ENCODE assay signal across 11 mouse cellular contexts in genomic region chr17:73949498-73949897, GRCm38 (mm10). TPM values are rescaled to one million over a fixed set of nuclear protein-coding genes. Genes with fewer than 3 reads are reported as not detected.
DNase-seq lines count a peak whose midpoint lies in the region; ATAC-seq and TF ChIP-seq lines count a peak whose summit lies in the region.
"Had no signal": no experiment of that assay in that cellular context is flagged by ENCODE, and none has a peak within 500 bp of the region (broad histone marks: within the 10 kb centered on the region; RNA-seq: fewer than 3 reads in every experiment).

No protein-coding gene starts in this region.

- no peaks in the 10 kb centered on the region for H3K9me3 ChIP-seq in heart, embryonic 11.5 days (replicated peaks; ENCODE audit: control insufficient read depth, low read length)
- H3K9me3 ChIP-seq in neural tube, embryonic 14.5 days (ENCODE audit: control insufficient read depth, low read length) = no peaks in the 10 kb centered on the region
- no peaks in the 10 kb centered on the region for H3K9me3 ChIP-seq in intestine, embryonic 16.5 days (ENCODE audit: control insufficient read depth, low read length)
- H3K9me3 ChIP-seq: forebrain, embryonic 13.5 days; liver, embryonic 13.5 days; stomach, embryonic 15.5 days had no signal

- peaks cover 13% of the 10 kb centered on the region for H3K36me3 ChIP-seq in heart, adult 2 months (ENCODE audit: control insufficient read depth, insufficient read depth, low read length)
- no peaks in the 10 kb centered on the region for H3K36me3 ChIP-seq in heart, embryonic 11.5 days (ENCODE audit: control insufficient read depth, insufficient read depth, low read length)
- H3K36me3 ChIP-seq in neural tube, embryonic 14.5 days (ENCODE audit: control insufficient read depth, insufficient read depth, low read length) = no peaks in the 10 kb centered on the region
- no peaks in the 10 kb centered on the region for H3K36me3 ChIP-seq in intestine, embryonic 16.5 days (ENCODE audit: control insufficient read depth, insufficient read depth, low read length)
- peaks cover 6% of the 10 kb centered on the region; the same call in 1 of the 2 replicates for H3K36me3 ChIP-seq in small intestine, adult 2 months (ENCODE audit: control insufficient read depth, insufficient read depth, low read length)
- H3K36me3 ChIP-seq: liver, embryonic 13.5 days; stomach, embryonic 15.5 days had no signal

- no peak for ATAC-seq in heart, embryonic 11.5 days (replicated peaks; ENCODE audit: insufficient number of reproducible peaks, low FRiP score, low TSS enrichment)
- ATAC-seq in neural tube, embryonic 14.5 days (ENCODE audit: low read depth) = peak; percentile 38; the same call in 1 of the 2 replicates
- ATAC-seq in intestine, embryonic 16.5 days = peak; percentile 22; the same call in 1 of the 2 replicates
- ATAC-seq: forebrain, embryonic 13.5 days had no signal

- H3K27me3 ChIP-seq in heart, adult 2 months (ENCODE audit: control insufficient read depth, insufficient read depth, low read length) = no peaks in the 10 kb centered on the region
- H3K27me3 ChIP-seq in heart, embryonic 11.5 days (ENCODE audit: control insufficient read depth, insufficient read depth, low read length) = no peaks in the 10 kb centered on the region
- H3K27me3 ChIP-seq in neural tube, embryonic 14.5 days (ENCODE audit: control insufficient read depth, insufficient read depth, low read length) = no peaks in the 10 kb centered on the region
- no peaks in the 10 kb centered on the region for H3K27me3 ChIP-seq in intestine, embryonic 16.5 days (replicated peaks; ENCODE audit: control insufficient read depth, insufficient read depth, low read length)
- H3K27me3 ChIP-seq in small intestine, adult 2 months (ENCODE audit: control insufficient read depth, insufficient read depth, low read length) = no peaks in the 10 kb centered on the region
- H3K27me3 ChIP-seq: forebrain, embryonic 13.5 days; liver, embryonic 13.5 days; stomach, embryonic 15.5 days had no signal

- H3K9ac ChIP-seq in heart, adult 2 months (ENCODE audit: low read depth, low read length) = peak overlapping the region; percentile 81
- no peak overlapping the region for H3K9ac ChIP-seq in heart, embryonic 11.5 days (ENCODE audit: low read depth, low read length)
- no peak overlapping the region for H3K9ac ChIP-seq in neural tube, embryonic 14.5 days (replicated peaks; ENCODE audit: low read depth, low read length)
- no peak overlapping the region for H3K9ac ChIP-seq in intestine, embryonic 16.5 days (ENCODE audit: low read depth, low read length)
- H3K9ac ChIP-seq: forebrain, embryonic 13.5 days; liver, embryonic 13.5 days; stomach, embryonic 15.5 days had no signal

- peak overlapping the region; percentile 88 for H3K27ac ChIP-seq in heart, adult 2 months
- no peak overlapping the region for H3K27ac ChIP-seq in heart, embryonic 11.5 days (ENCODE audit: low read depth, low read length)
- no peak overlapping the region for H3K27ac ChIP-seq in neural tube, embryonic 14.5 days (ENCODE audit: low read depth, low read length)
- no peak overlapping the region; the same call in 1 of the 2 replicates for H3K27ac ChIP-seq in intestine, embryonic 16.5 days (ENCODE audit: low read length)
- H3K27ac ChIP-seq in small intestine, adult 2 months (ENCODE audit: insufficient read depth, low read depth, low read length) = peak overlapping the region; percentile 99
- H3K27ac ChIP-seq: forebrain, embryonic 13.5 days; liver, embryonic 13.5 days; stomach, embryonic 15.5 days had no signal

- no peak for TF ChIP-seq EP300 in heart, adult 2 months (IDR thresholded peaks at IDR 0.05; ENCODE audit: insufficient read depth, low read depth, low read length)

- peaks cover 19% of the 10 kb centered on the region for H3K4me1 ChIP-seq in heart, adult 2 months (ENCODE audit: control insufficient read depth, insufficient read depth, low read length)
- H3K4me1 ChIP-seq in heart, embryonic 11.5 days (ENCODE audit: control insufficient read depth, insufficient read depth, low read length) = no peaks in the 10 kb centered on the region
- H3K4me1 ChIP-seq in neural tube, embryonic 14.5 days (ENCODE audit: control insufficient read depth, insufficient read depth, low read length) = 0 out of 2 replicates have a peak, but pooled peaks cover 2% of the 10 kb centered on the region
- 0 out of 2 replicates have a peak, but pooled peaks cover 4% of the 10 kb centered on the region for H3K4me1 ChIP-seq in intestine, embryonic 16.5 days (ENCODE audit: control insufficient read depth, insufficient read depth, low read length)
- H3K4me1 ChIP-seq in small intestine, adult 2 months (ENCODE audit: control insufficient read depth, insufficient read depth, insufficient read length, low read length) = peaks cover 25% of the 10 kb centered on the region
- H3K4me1 ChIP-seq: forebrain, embryonic 13.5 days; liver, embryonic 13.5 days; stomach, embryonic 15.5 days had no signal

- 55% methylated on average over 4 of the region's 4 CpGs for WGBS in heart, adult 2 months
- 80% methylated on average over 4 of the region's 4 CpGs for WGBS in heart, embryonic 11.5 days (ENCODE audit: insufficient replicate concordance)
- 64% methylated on average over 4 of the region's 4 CpGs for WGBS in neural tube, embryonic 14.5 days
- 72% methylated on average over 4 of the region's 4 CpGs for WGBS in intestine, embryonic 16.5 days
- WGBS in small intestine, adult 2 months = 12% methylated on average over 4 of the region's 4 CpGs

- peak; percentile 61 for TF ChIP-seq CTCF in heart, adult 2 months (IDR thresholded peaks at IDR 0.05)
- no peak for TF ChIP-seq CTCF in small intestine, adult 2 months (IDR thresholded peaks at IDR 0.05; ENCODE audit: extremely low read depth, insufficient read length, insufficient replicate concordance, low read depth, low read length)

- H3K4me2 ChIP-seq in heart, embryonic 11.5 days = no peak overlapping the region
- no peak overlapping the region for H3K4me2 ChIP-seq in neural tube, embryonic 14.5 days (ENCODE audit: low read depth, low read length)
- H3K4me2 ChIP-seq in intestine, embryonic 16.5 days (ENCODE audit: low read depth, low read length) = 0 out of 2 replicates have a peak overlapping the region, but pooled peaks have one; percentile 14
- H3K4me2 ChIP-seq: forebrain, embryonic 13.5 days; liver, embryonic 13.5 days; stomach, embryonic 15.5 days had no signal

- no peaks in the 10 kb centered on the region for H3K79me2 ChIP-seq in heart, adult 2 months (replicated peaks; ENCODE audit: control insufficient read depth, insufficient read depth, low read length)

- no peak for TF ChIP-seq POLR2A in heart, adult 2 months (IDR thresholded peaks at IDR 0.05; ENCODE audit: insufficient read depth, low read depth, low read length)
- TF ChIP-seq POLR2A in small intestine, adult 2 months (IDR thresholded peaks at IDR 0.05; ENCODE audit: low read depth, low read length) = no peak

- intact Hi-C loops in heart, adult 2 months (cut with DNase I) = loop anchor here (2.0 kb wide), 1 partner anchor 69 kb away; no protein-coding TSS in a partner anchor

- DNase-seq in heart, adult 2 months = peak; percentile 32 to 38
- DNase-seq in neural tube, embryonic 10.5 days (ENCODE audit: extremely low spot score, low spot score) = no peak
- DNase-seq in left cerebral cortex, adult 18-20 months (ENCODE audit: low spot score in 2 of 2) = no peak
- DNase-seq in urinary bladder, postnatal 36 days (ENCODE audit: low spot score in 2 of 2) = no peak
- DNase-seq: liver, embryonic 13.5 days had no signal

- peak overlapping the region; percentile 58 for H3K4me3 ChIP-seq in heart, adult 2 months
- H3K4me3 ChIP-seq in heart, embryonic 11.5 days (ENCODE audit: low read depth, low read length) = no peak overlapping the region
- H3K4me3 ChIP-seq in neural tube, embryonic 14.5 days (ENCODE audit: low read depth, low read length) = no peak overlapping the region
- H3K4me3 ChIP-seq in intestine, embryonic 16.5 days (ENCODE audit: low read length) = no peak overlapping the region
- peak overlapping the region; percentile 64 for H3K4me3 ChIP-seq in small intestine, adult 2 months (ENCODE audit: low read depth, low read length)
- H3K4me3 ChIP-seq: forebrain, embryonic 13.5 days; liver, embryonic 13.5 days; stomach, embryonic 15.5 days had no signal

RNA-seq across cellular contexts. Expression of gene Xdh, which starts 0.5 kb away (rescaled TPM):
- 100 to 1,000 TPM; 134 to 187 TPM for total RNA-seq in heart, adult 2 months (2021)
- 51.7 and 59.3 TPM in 2 replicates for polyA plus RNA-seq in heart, adult 2 months (2012; rRNA removed)
- polyA plus RNA-seq in heart, embryonic 11.5 days (2014; fragmentation: Nextera tagmentation; extraction: Ambion mirVana) = 0.08 and 0.39 TPM in 2 replicates
- polyA plus RNA-seq in neural tube, embryonic 14.5 days (2014; fragmentation: Nextera tagmentation; extraction: Ambion mirVana) = 0.09 and 0.42 TPM in 2 replicates
- 3.3 and 4.1 TPM in 2 replicates for polyA plus RNA-seq in intestine, embryonic 16.5 days (2015; fragmentation: Nextera tagmentation; extraction: Ambion mirVana)
- polyA plus RNA-seq in small intestine, adult 2 months (2012; rRNA removed) = 185 and 248 TPM in 2 replicates
- total RNA-seq in left cerebral cortex, adult 18-20 months (2021) = 10 to 100 TPM; 10.4 to 15.3 TPM

Comparison
In these comparisons a context has a peak if more than half of its experiments do, and no peak if none do; other contexts are left out.
1. H3K27ac ChIP-seq: peak in heart, adult 2 months (single experiment) and small intestine, adult 2 months (single experiment); none in heart, embryonic 11.5 days (single experiment), neural tube, embryonic 14.5 days (single experiment) and intestine, embryonic 16.5 days (single experiment).
2. H3K4me3 ChIP-seq: peak in heart, adult 2 months (single experiment) and small intestine, adult 2 months (single experiment); none in heart, embryonic 11.5 days (single experiment), neural tube, embryonic 14.5 days (single experiment) and intestine, embryonic 16.5 days (single experiment).
3. RNA of gene Xdh, which starts 0.5 kb away (polyA plus RNA-seq): 185 to 248 TPM in small intestine, adult 2 months and 51.7 to 59.3 TPM in heart, adult 2 months; 3.3 to 4.1 TPM in intestine, embryonic 16.5 days, 0.09 to 0.42 TPM in neural tube, embryonic 14.5 days and 0.08 to 0.39 TPM in heart, embryonic 11.5 days; every median in the first group is over 10 times any median in the second.
4. DNase-seq: peak in heart, adult 2 months (2 of 2); none in neural tube, embryonic 10.5 days (single experiment), left cerebral cortex, adult 18-20 months (0 of 2) and urinary bladder, postnatal 36 days (0 of 2).